Mouse (Mus musculus) kidney, postnatal 25 days (tissue): ENCODE results near the gene Aim2.

ENCODE experiments used
- DNase-seq, 2 experiments: peaks; one replicate each; pipeline ENCODE4 v3.0.0; 2021; ENCODE audit warnings: mixed read lengths in 2 of 2

Aim2 gene

GRCm38 (mm10) chr1:173398323-173398970, 47.8 kb downstream of the Aim2 start:
- DNase-seq = peak; percentile 52 to 80

- DNase-seq = no peak
Observed at GRCm38 (mm10) chr1:173404696-173405309, 54.1 kb downstream of the Aim2 start.

- DNase-seq = no peak
Observed at GRCm38 (mm10) chr1:173409066-173409465, 58.4 kb downstream of the Aim2 start.

GRCm38 (mm10) chr1:173411863-173412262, 61.2 kb downstream of the Aim2 start:
- DNase-seq = no peak

GRCm38 (mm10) chr1:173414631-173415030, 64.0 kb downstream of the Aim2 start:
- no peak for DNase-seq

GRCm38 (mm10) chr1:173418516-173418915, 67.8 kb downstream of the Aim2 start:
- DNase-seq = no peak

GRCm38 (mm10) chr1:173418936-173419621, 68.4 kb downstream of the Aim2 start:
- no peak for DNase-seq

GRCm38 (mm10) chr1:173420374-173420773, 69.7 kb downstream of the Aim2 start:
- peak in 1 of 2 experiments; percentile 46 for DNase-seq

- DNase-seq = no peak
Observed at GRCm38 (mm10) chr1:173426345-173426744, 75.7 kb downstream of the Aim2 start.

- DNase-seq = no peak
Observed at GRCm38 (mm10) chr1:173427385-173427784, 76.7 kb downstream of the Aim2 start.

GRCm38 (mm10) chr1:173429995-173430699, 79.5 kb downstream of the Aim2 start:
- DNase-seq = no peak

- DNase-seq = no peak
Observed at GRCm38 (mm10) chr1:173432411-173432810, 81.7 kb downstream of the Aim2 start.

- no peak for DNase-seq
Observed at GRCm38 (mm10) chr1:173437161-173437953, 86.7 kb downstream of the Aim2 start.

- no peak for DNase-seq
Observed at GRCm38 (mm10) chr1:173440681-173441080, 90.0 kb downstream of the Aim2 start.

- DNase-seq = no peak
Observed at GRCm38 (mm10) chr1:173441210-173441609, 90.5 kb downstream of the Aim2 start.

GRCm38 (mm10) chr1:173443061-173443460, 92.4 kb downstream of the Aim2 start:
- no peak for DNase-seq

GRCm38 (mm10) chr1:173447067-173447466, 96.4 kb downstream of the Aim2 start:
- no peak for DNase-seq

- DNase-seq = no peak
Observed at GRCm38 (mm10) chr1:173450621-173451020, 99.9 kb downstream of the Aim2 start.

- DNase-seq = no peak
Observed at GRCm38 (mm10) chr1:173451665-173452064, 101.0 kb downstream of the Aim2 start.

- peak in 1 of 2 experiments; percentile 34 for DNase-seq
Observed at GRCm38 (mm10) chr1:173456139-173456754, 105.6 kb downstream of the Aim2 start.

- no peak for DNase-seq
Observed at GRCm38 (mm10) chr1:173456761-173457160, 106.1 kb downstream of the Aim2 start.
